Mouse (Mus musculus): ENCODE measurements around the gene Pou4f2.

Gene Pou4f2

GRCm38 (mm10) chr8:78390756-78391155 lies 45.7 kb downstream of the Pou4f2 start:
- no peak for DNase-seq

Measured in thymus, postnatal 4 days (tissue).